Mouse (Mus musculus) myocyte (in vitro differentiated cells): ENCODE results near the gene Wdr6. TPM values are rescaled to one million over a fixed set of nuclear protein-coding genes. Genes with fewer than 3 reads are reported as not detected.

Experiments used
- H3K27me3 ChIP-seq: one replicate; pipeline ENCODE4 v1.6.1; 2011; ENCODE audit not compliant: control insufficient read depth, insufficient read depth, insufficient read length
- H3K36me3 ChIP-seq: one replicate; pipeline ENCODE4 v1.6.1; 2011; ENCODE audit not compliant: control insufficient read depth, insufficient read depth
- H3K4me2 ChIP-seq: one replicate; pipeline ENCODE4 v1.6.1; 2011; ENCODE audit warnings: low read depth, control low read depth
- H3K4me3 ChIP-seq: one replicate; pipeline ENCODE4 v1.5.1; 2011; ENCODE audit warnings: mild to moderate bottlenecking, control low read depth, moderate library complexity
- H3K79me2 ChIP-seq: one replicate; pipeline ENCODE4 v1.6.1; 2011; ENCODE audit not compliant: control insufficient read depth, insufficient read depth
- H3ac ChIP-seq: one replicate; pipeline ENCODE4 v1.6.1; 2011; ENCODE audit not compliant: control insufficient read depth, insufficient read length
- CEBPB ChIP-seq: IDR thresholded peaks from 2 replicates; pipeline ENCODE4 v1.6.1; 2011; ENCODE audit warnings: mild to moderate bottlenecking, moderate library complexity; ENCODE audit not compliant: poor library complexity, insufficient read depth, severe bottlenecking
- E2F4 ChIP-seq: IDR thresholded peaks from one replicate; pipeline ENCODE4 v1.6.1; 2011; ENCODE audit warnings: mild to moderate bottlenecking, control low read depth, moderate library complexity; ENCODE audit not compliant: insufficient read depth
- MAX ChIP-seq: IDR thresholded peaks from one replicate; pipeline ENCODE4 v1.6.1; 2011; ENCODE audit warnings: low read depth, mild to moderate bottlenecking, control low read depth
- MYOD1 ChIP-seq, 3 experiments: IDR thresholded peaks; one replicate each; pipeline ENCODE4 v1.6.1; 2011; ENCODE audit warnings: control low read depth in 2 of 3, low read depth in 2 of 3, mild to moderate bottlenecking in 2 of 3, moderate library complexity in 1 of 3; ENCODE audit not compliant: insufficient read length in 2 of 3, control insufficient read depth in 1 of 3
- MYOG ChIP-seq, 3 experiments: IDR thresholded peaks; one replicate each; pipeline ENCODE4 v1.6.1; 2011; ENCODE audit warnings: control low read depth in 2 of 3, low read depth in 2 of 3, mild to moderate bottlenecking in 2 of 3; ENCODE audit not compliant: insufficient read length in 2 of 3, control insufficient read depth in 1 of 3, insufficient read depth in 1 of 3
- POLR2A ChIP-seq: IDR thresholded peaks from one replicate; pipeline ENCODE4 v1.6.1; 2011; ENCODE audit warnings: low read depth, mild to moderate bottlenecking, control low read depth, moderate library complexity; ENCODE audit not compliant: insufficient read length
- POLR2AphosphoS2 ChIP-seq: IDR thresholded peaks from one replicate; pipeline ENCODE4 v1.6.1; 2011; ENCODE audit warnings: low read depth, control low read depth; ENCODE audit not compliant: insufficient read length
- REST ChIP-seq: IDR thresholded peaks from one replicate; pipeline ENCODE4 v1.6.1; 2011; ENCODE audit warnings: mild to moderate bottlenecking, control low read depth, moderate library complexity; ENCODE audit not compliant: insufficient read depth, insufficient read length
- SRF ChIP-seq: IDR thresholded peaks from one replicate; pipeline ENCODE4 v1.6.1; 2011; ENCODE audit warnings: low read depth; ENCODE audit not compliant: control insufficient read depth, insufficient read length
- TCF12 ChIP-seq: IDR thresholded peaks from one replicate; pipeline ENCODE4 v1.6.1; 2011; ENCODE audit warnings: mild to moderate bottlenecking, control low read depth; ENCODE audit not compliant: poor library complexity, insufficient read depth, severe bottlenecking
- TCF3 ChIP-seq: IDR thresholded peaks from one replicate; pipeline ENCODE4 v1.6.1; 2011; ENCODE audit warnings: low read depth, control low read depth; ENCODE audit not compliant: insufficient read length
- USF1 ChIP-seq: IDR thresholded peaks from one replicate; pipeline ENCODE4 v1.6.1; 2011; ENCODE audit warnings: low read depth, mild to moderate bottlenecking, control low read depth, moderate library complexity
- polyA plus RNA-seq: library from polyadenylated mRNA; unstranded; fragments of >200 nt; fragmentation: generic; extraction: Trizol; gene quantifications from one replicate; pipeline ENCODE4 v1.2.1, GENCODE M21; 2012; ENCODE audit warnings: missing spikeins

The Wdr6 gene
- polyA plus RNA-seq, 1 experiment: 21.9 TPM

DNA sequence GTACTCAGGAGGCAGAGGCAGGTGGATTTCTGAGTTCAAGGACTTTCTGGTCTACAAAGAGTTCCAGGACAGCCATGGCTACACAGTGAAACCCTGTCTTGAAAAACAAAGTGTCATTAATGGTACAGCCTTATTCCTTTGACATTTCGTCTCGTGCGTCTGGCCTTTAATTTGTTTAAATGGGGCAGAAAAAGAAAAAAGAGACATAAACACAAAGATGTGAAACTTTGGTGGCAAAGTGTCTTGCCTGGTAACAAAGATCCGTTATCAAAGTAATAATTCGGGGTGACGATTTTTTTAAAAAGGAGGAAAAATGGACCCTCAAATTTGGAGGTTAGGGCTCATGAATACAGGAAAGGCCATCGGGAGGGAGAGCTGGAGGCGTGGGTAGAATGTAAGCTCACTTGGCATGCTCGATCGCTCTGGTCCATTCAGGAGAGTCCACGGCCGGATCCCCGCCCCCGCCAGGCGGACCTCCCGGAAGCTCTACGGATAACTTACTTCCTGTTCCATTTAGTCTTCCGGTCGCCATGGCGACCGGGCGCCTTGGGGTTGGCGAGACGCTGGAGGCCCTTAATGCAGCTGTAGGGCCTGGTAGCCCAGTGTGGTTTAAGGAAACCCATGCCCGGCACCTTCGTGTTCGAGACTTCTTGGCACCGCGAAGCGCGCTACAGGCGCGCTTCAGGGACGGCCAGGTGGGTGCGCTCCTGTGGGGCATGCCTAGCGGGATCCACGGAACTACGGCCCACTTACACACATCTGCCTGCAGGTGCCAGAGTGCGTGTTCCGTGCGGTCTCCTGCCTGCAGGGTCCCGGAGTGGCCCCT, 8.9 kb downstream of the Wdr6 start, which contains the start of gene Dalrd3:
Gene Dalrd3, plus strand, starts transcription at position 506 of the 826 bp plus-strand sequence.
- Histone ChIP-seq H3K4me2 (peak within 1 kb of the TSS; percentile 99), H3K4me3 (peak within 1 kb of the TSS; percentile 82), H3K79me2 (no peaks in the 10 kb centered on the region), H3K36me3 (peaks cover 13% of the 10 kb centered on the region), H3K27me3 (no peaks in the 10 kb centered on the region), H3ac (no peak within 1 kb of the TSS)
- TF ChIP-seq TCF3 (no peak), POLR2AphosphoS2 (peak; percentile 74), POLR2A (peak; percentile 55)

GRCm38 (mm10) chr9:108568511-108568921, 10.0 kb downstream of the Wdr6 start:
- H3K36me3 ChIP-seq: peaks cover 13% of the 10 kb centered on the region
- TF ChIP-seq TCF3 (no peak), E2F4 (no peak), POLR2A (no peak), MYOD1 (IDR thresholded peaks at IDR 0.05; ENCODE audit: control insufficient read depth in 1 of 3, insufficient read length in 2 of 3, low read depth in 2 of 3) (no peak), TCF12 (no peak), REST (no peak), CEBPB (no peak), POLR2AphosphoS2 (no peak), MYOG (IDR thresholded peaks at IDR 0.05; ENCODE audit: control insufficient read depth in 1 of 3, insufficient read depth in 1 of 3, insufficient read length in 2 of 3, low read depth in 2 of 3) (no peak), SRF (no peak), MAX (no peak), USF1 (no peak)
- H3ac ChIP-seq: no peak overlapping the region
- no peaks in the 10 kb centered on the region for H3K27me3 ChIP-seq
- peak overlapping the region; percentile 82 for H3K4me3 ChIP-seq
- peak overlapping the region; percentile 99 for H3K4me2 ChIP-seq
- H3K79me2 ChIP-seq: peaks cover under 1% of the 10 kb centered on the region

DNA sequence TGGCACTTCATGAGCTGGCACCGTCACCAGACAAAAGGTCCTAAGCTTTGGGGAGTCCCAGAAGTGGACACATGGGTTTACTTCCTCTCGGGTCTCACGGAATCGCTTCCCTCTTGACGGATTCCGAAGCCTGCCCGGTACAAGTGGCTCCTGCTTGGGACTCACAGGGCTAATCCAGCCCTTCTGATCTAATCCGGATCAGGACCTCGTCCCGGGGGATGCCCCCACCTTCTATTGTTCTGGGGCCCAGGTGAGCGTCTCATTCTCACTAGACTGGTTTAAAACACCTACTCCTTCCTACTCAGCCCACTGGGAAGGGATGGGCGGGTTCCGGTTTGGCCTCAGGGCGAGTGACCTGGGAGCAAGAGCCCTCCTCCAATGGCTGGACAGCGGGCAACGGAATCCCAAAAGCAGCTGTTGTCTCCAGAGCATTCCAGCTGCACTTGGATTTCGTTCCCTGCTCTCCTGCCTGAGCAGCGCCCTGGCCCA, 10.6 kb downstream of the Wdr6 start:
- Histone ChIP-seq H3K27me3 (no peaks in the 10 kb centered on the region), H3K36me3 (peaks cover 18% of the 10 kb centered on the region), H3K4me3 (peak overlapping the region; percentile 82), H3K4me2 (peak overlapping the region; percentile 99), H3K79me2 (peaks cover 3% of the 10 kb centered on the region), H3ac (peak overlapping the region; percentile 55)
- TF ChIP-seq POLR2A (peak; percentile 11), SRF (no peak), POLR2AphosphoS2 (no peak), MYOG (IDR thresholded peaks at IDR 0.05; ENCODE audit: control insufficient read depth in 1 of 3, insufficient read depth in 1 of 3, insufficient read length in 2 of 3, low read depth in 2 of 3) (peak in 2 of 3 experiments; percentile 62 to 82), MYOD1 (IDR thresholded peaks at IDR 0.05; ENCODE audit: control insufficient read depth in 1 of 3, insufficient read length in 2 of 3, low read depth in 2 of 3) (peak in 2 of 3 experiments; percentile 73 to 84), MAX (no peak), CEBPB (no peak)

GRCm38 (mm10) chr9:108566815-108567776, 11.4 kb downstream of the Wdr6 start, which contains the start of gene Ndufaf3:
Ndufaf3 (minus strand) TSS chr9:108567434.
- peak; percentile 40 for TF ChIP-seq SRF
- peak; percentile 13 for TF ChIP-seq REST
- TF ChIP-seq POLR2A: peak; percentile 99
- TF ChIP-seq POLR2AphosphoS2: peak; percentile 95
- TF ChIP-seq MYOD1 (IDR thresholded peaks at IDR 0.05; ENCODE audit: control insufficient read depth in 1 of 3, insufficient read length in 2 of 3, low read depth in 2 of 3): peak in 2 of 3 experiments; percentile 87 to 95
- no peak for TF ChIP-seq TCF12
- no peak for TF ChIP-seq USF1
- TF ChIP-seq MYOG (IDR thresholded peaks at IDR 0.05; ENCODE audit: control insufficient read depth in 1 of 3, insufficient read depth in 1 of 3, insufficient read length in 2 of 3, low read depth in 2 of 3): peak; percentile 58 to 95 (median 95)
- TF ChIP-seq CEBPB: no peak
- TF ChIP-seq TCF3: peak; percentile 6
- peaks cover 3% of the 10 kb centered on the region for H3K79me2 ChIP-seq
- peak within 1 kb of the TSS; percentile 55 for H3ac ChIP-seq
- H3K27me3 ChIP-seq: no peaks in the 10 kb centered on the region
- H3K4me3 ChIP-seq: peak within 1 kb of the TSS; percentile 82
- peaks cover 19% of the 10 kb centered on the region for H3K36me3 ChIP-seq
- peak within 1 kb of the TSS; percentile 99 for H3K4me2 ChIP-seq
